Mouse (Mus musculus) bone marrow macrophage, adult 2 months (primary cell): Measurements from ENCODE around the gene Hspb1. TPM values are rescaled to one million over a fixed set of nuclear protein-coding genes. Genes with fewer than 3 reads are reported as not detected.

Source experiments
- H3K27ac ChIP-seq: 2 replicates; pipeline ENCODE4 v1.5.1; 2012; ENCODE audit warnings: low read depth, low read length; ENCODE audit not compliant: insufficient read depth
- H3K4me1 ChIP-seq: 2 replicates; pipeline ENCODE4 v1.6.1; 2012; ENCODE audit warnings: low read length; ENCODE audit not compliant: control insufficient read depth, insufficient read depth
- H3K4me3 ChIP-seq: 2 replicates; pipeline ENCODE4 v1.5.1; 2012; ENCODE audit warnings: mild to moderate bottlenecking, low read length, moderate library complexity; ENCODE audit not compliant: insufficient read depth
- CTCF ChIP-seq: IDR thresholded peaks from 2 replicates; pipeline ENCODE4 v1.5.1; 2012; ENCODE audit warnings: low read depth, mild to moderate bottlenecking, low read length, moderate library complexity
- POLR2A ChIP-seq: IDR thresholded peaks from 2 replicates; pipeline ENCODE4 v1.6.1; 2012; ENCODE audit warnings: mild to moderate bottlenecking, low read depth, low read length, borderline replicate concordance
- polyA plus RNA-seq: library from polyadenylated mRNA; stranded (reverse); fragments of >200 nt; gene quantifications from 2 replicates; pipeline ENCODE4 v1.2.4, GENCODE M21; 2012; ENCODE audit not compliant: missing spikeins, insufficient read depth, insufficient read length

Hspb1 gene
- polyA plus RNA-seq, 1 experiment: 0.80 TPM

GRCm38 (mm10) chr5:135898995-135899394 is 11.3 kb downstream of the Hspb1 start:
- no peak overlapping the region for H3K4me3 ChIP-seq
- H3K4me1 ChIP-seq: no peaks in the 10 kb centered on the region
- H3K27ac ChIP-seq: no peak overlapping the region
- no peak for TF ChIP-seq POLR2A
- no peak for TF ChIP-seq CTCF

GRCm38 (mm10) chr5:135899833-135900232 is 12.1 kb downstream of the Hspb1 start:
- no peak overlapping the region for H3K27ac ChIP-seq

GRCm38 (mm10) chr5:135900701-135901100 is 13.0 kb downstream of the Hspb1 start:
- no peak overlapping the region for H3K4me3 ChIP-seq
- H3K27ac ChIP-seq: no peak overlapping the region
- TF ChIP-seq CTCF: no peak
- TF ChIP-seq POLR2A: no peak
- H3K4me1 ChIP-seq: peaks cover 8% of the 10 kb centered on the region

More at GRCm38 (mm10) chr5:135899833-135900232, 12.1 kb downstream of the Hspb1 start:
- no peaks in the 10 kb centered on the region for H3K4me1 ChIP-seq
- no peak overlapping the region for H3K4me3 ChIP-seq
- TF ChIP-seq POLR2A (no peak), CTCF (no peak)

GRCm38 (mm10) chr5:135901354-135902095 is 13.8 kb downstream of the Hspb1 start:
- Histone ChIP-seq H3K4me1 (peaks cover 15% of the 10 kb centered on the region), H3K4me3 (no peak overlapping the region), H3K27ac (no peak overlapping the region)
- TF ChIP-seq POLR2A (no peak), CTCF (peak; percentile 46; the same call in 1 of the 2 replicates)

GRCm38 (mm10) chr5:135903058-135903457 is 15.3 kb downstream of the Hspb1 start:
- TF ChIP-seq CTCF (no peak), POLR2A (no peak)
- peaks cover 30% of the 10 kb centered on the region for H3K4me1 ChIP-seq
- H3K27ac ChIP-seq: no peak overlapping the region
- no peak overlapping the region for H3K4me3 ChIP-seq

- Histone ChIP-seq H3K27ac (no peak overlapping the region), H3K4me3 (no peak overlapping the region), H3K4me1 (peaks cover 35% of the 10 kb centered on the region)
- peak; percentile 84 for TF ChIP-seq CTCF
- no peak for TF ChIP-seq POLR2A
Observed at GRCm38 (mm10) chr5:135903551-135904151, 15.9 kb downstream of the Hspb1 start.

- Histone ChIP-seq H3K27ac (no peak overlapping the region), H3K4me3 (no peak overlapping the region), H3K4me1 (peaks cover 40% of the 10 kb centered on the region)
- TF ChIP-seq CTCF: no peak
- TF ChIP-seq POLR2A: no peak
Observed at GRCm38 (mm10) chr5:135904259-135904658, 16.5 kb downstream of the Hspb1 start.

GRCm38 (mm10) chr5:135905320-135906225 is 17.9 kb downstream of the Hspb1 start:
- H3K27ac ChIP-seq: peak overlapping the region; percentile 36
- H3K4me3 ChIP-seq: no peak overlapping the region
- peaks cover 53% of the 10 kb centered on the region for H3K4me1 ChIP-seq
- TF ChIP-seq POLR2A: no peak
- TF ChIP-seq CTCF: no peak

GRCm38 (mm10) chr5:135906846-135907245 is 19.1 kb downstream of the Hspb1 start:
- peak overlapping the region; percentile 55 for H3K27ac ChIP-seq
- peaks cover 64% of the 10 kb centered on the region for H3K4me1 ChIP-seq
- TF ChIP-seq CTCF: no peak
- TF ChIP-seq POLR2A: no peak
- no peak overlapping the region for H3K4me3 ChIP-seq

GRCm38 (mm10) chr5:135907256-135907655 is 19.5 kb downstream of the Hspb1 start:
- H3K27ac ChIP-seq: peak overlapping the region; percentile 55
- no peak for TF ChIP-seq POLR2A
- TF ChIP-seq CTCF: no peak
- peaks cover 68% of the 10 kb centered on the region for H3K4me1 ChIP-seq
- H3K4me3 ChIP-seq: no peak overlapping the region
